Mouse (Mus musculus) liver, embryonic 13.5 days (tissue): ENCODE data around the gene Mttp. TPM values are rescaled to one million over a fixed set of nuclear protein-coding genes. Genes with fewer than 3 reads are reported as not detected.

ENCODE experiments used
- ATAC-seq: fragments of 200-750 bp; cut with Nextera tagmentation; 2 replicates; pipeline ENCODE4 v1.8.0; 2017; ENCODE audit warnings: low read depth, mild to moderate bottlenecking, moderate number of reproducible peaks, moderate library complexity
- DNase-seq: peaks from one replicate; pipeline ENCODE4 v3.0.0; 2022
- H3K27ac ChIP-seq: fragments of 300-500 bp; sonication (generic); 2 replicates; pipeline ENCODE4 v1.5.1; 2015; ENCODE audit warnings: moderate library complexity, mild to moderate bottlenecking, inconsistent platforms
- H3K27me3 ChIP-seq: fragments of 300-500 bp; sonication (generic); 2 replicates; pipeline ENCODE4 v1.6.1; 2015; ENCODE audit warnings: mild to moderate bottlenecking, inconsistent platforms
- H3K36me3 ChIP-seq: fragments of 300-500 bp; sonication (generic); 2 replicates; pipeline ENCODE4 v1.6.1; 2015; ENCODE audit warnings: mild to moderate bottlenecking, inconsistent platforms
- H3K4me1 ChIP-seq: fragments of 300-500 bp; sonication (generic); replicated peaks from 2 replicates; pipeline ENCODE4 v1.6.1; 2015; ENCODE audit warnings: inconsistent platforms
- H3K4me2 ChIP-seq: fragments of 300-500 bp; sonication (generic); 2 replicates; pipeline ENCODE4 v1.6.1; 2015; ENCODE audit warnings: inconsistent platforms, mild to moderate bottlenecking, moderate library complexity
- H3K4me3 ChIP-seq: fragments of 300-500 bp; sonication (generic); replicated peaks from 2 replicates; pipeline ENCODE4 v1.5.1; 2015; ENCODE audit warnings: mild to moderate bottlenecking, inconsistent platforms
- H3K9ac ChIP-seq: fragments of 300-500 bp; sonication (generic); 2 replicates; pipeline ENCODE4 v1.6.1; 2015; ENCODE audit warnings: mild to moderate bottlenecking, inconsistent platforms
- H3K9me3 ChIP-seq: fragments of 300-500 bp; sonication (generic); replicated peaks from 2 replicates; pipeline ENCODE4 v1.6.1; 2016; ENCODE audit warnings: inconsistent platforms
- WGBS: fragments of 180-500 bp; shearing (Covaris S2); methylation state at CpG from one replicate; pipeline ENCODE4 v1.1.7; 2015; ENCODE audit not compliant: insufficient replicate concordance; 5-methylcytosine and 5-hydroxymethylcytosine counted together
- polyA plus RNA-seq: library from polyadenylated mRNA; unstranded; fragments of >200 nt; fragmentation: Nextera tagmentation; extraction: Ambion mirVana; gene quantifications from 2 replicates; pipeline ENCODE4 v1.2.1, GENCODE M21; 2015

Gene Mttp
- polyA plus RNA-seq, 1 experiment from 2014 or later: 27.4 TPM

DNA sequence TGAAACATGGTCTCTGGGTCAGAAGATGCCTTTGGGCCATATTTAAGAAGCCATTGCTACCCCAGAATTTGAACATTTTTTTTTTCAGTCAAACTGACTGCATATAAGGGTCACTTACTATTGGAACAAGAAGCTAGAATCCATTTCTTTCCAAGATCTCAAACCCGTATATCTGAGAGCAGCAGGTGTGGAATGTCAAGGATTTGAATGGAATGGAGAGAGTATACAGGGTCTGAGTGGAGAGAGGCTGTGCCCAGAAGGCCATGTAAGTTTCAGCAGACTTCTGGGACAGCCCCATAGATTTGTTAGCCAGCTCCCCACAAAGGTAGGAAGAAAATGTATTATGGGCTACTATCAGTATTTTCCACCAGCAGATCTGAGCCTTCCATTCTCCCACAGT is 66.1 kb downstream of the Mttp start:
- Histone ChIP-seq H3K27me3 (no peaks in the 10 kb centered on the region), H3K4me1 (no peaks in the 10 kb centered on the region), H3K9ac (no peak overlapping the region), H3K4me2 (no peak overlapping the region), H3K36me3 (no peaks in the 10 kb centered on the region), H3K27ac (no peak overlapping the region), H3K4me3 (no peak overlapping the region), H3K9me3 (no peaks in the 10 kb centered on the region)
- ATAC-seq (no peak), DNase-seq (no peak)
- WGBS: 60% methylated on average over 1 of the region's 1 CpGs

DNA sequence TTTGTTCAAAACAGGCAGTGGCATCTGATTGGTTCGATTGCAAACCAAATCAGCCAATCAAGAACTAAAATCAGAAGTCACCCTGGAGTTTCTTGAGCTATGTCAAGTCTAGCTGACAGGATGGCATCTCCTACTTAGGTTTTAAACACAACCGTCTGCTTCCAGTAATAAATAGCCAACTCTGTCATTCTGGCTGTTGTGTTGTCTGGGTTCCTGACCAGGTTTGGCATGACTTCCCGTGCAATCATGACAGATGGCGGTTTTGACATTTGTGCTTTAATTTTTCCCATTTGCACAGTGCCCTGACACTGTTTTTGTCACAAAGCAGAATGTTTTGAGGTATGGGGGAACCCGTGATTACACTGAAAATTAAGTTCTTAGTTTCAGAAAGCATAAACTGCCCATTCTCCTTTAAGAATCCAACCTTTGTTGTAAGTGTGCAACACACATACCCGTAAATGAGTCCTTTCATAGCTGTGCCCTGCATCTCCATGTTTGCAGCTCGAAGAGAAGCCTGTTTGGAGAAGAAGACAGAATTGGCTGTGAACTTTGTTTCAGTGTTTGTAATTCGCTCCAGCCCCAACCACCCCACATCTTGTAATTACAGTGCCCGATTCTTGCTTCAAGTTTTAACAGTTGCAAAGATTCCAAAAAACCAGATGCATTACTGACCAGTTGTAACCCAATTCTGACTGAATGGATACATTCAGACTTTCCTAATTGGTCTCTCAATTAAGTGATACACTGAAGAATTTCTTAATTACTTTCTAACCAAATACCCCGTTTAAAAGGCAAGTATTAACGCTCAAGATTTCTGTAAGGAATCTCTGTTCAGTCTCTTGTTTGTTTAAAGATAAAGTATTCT is 67.1 kb downstream of the Mttp start:
- ATAC-seq (no peak), DNase-seq (no peak)
- no peaks in the 10 kb centered on the region for H3K4me1 ChIP-seq
- H3K27me3 ChIP-seq: no peaks in the 10 kb centered on the region
- H3K36me3 ChIP-seq: no peaks in the 10 kb centered on the region
- H3K9me3 ChIP-seq: no peaks in the 10 kb centered on the region
- H3K4me2 ChIP-seq: no peak overlapping the region
- WGBS: 58% methylated on average over 11 of the region's 11 CpGs
- no peak overlapping the region for H3K27ac ChIP-seq
- no peak overlapping the region for H3K9ac ChIP-seq
- H3K4me3 ChIP-seq: no peak overlapping the region

DNA sequence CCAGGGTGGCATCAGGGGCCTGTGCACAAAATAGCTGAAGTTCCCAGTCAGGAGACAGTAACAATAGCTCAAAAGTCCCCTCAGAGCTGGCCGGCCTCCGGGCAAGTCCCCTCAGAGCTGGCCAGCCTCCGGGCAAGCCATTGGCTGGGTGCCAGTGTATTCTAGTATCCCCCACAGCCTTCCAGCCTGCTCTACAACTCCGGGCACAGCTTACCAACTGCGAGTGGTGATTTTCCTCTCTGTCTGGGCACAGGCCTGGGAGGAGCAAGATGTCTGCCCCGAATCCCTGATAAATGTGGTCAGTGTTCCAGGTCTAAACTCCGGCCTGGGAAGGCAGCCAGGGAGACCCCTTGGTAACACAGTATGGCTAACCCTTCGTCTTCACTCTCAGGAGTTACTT is 69.6 kb downstream of the Mttp start:
- no peak overlapping the region for H3K27ac ChIP-seq
- WGBS: 65% methylated on average over 8 of the region's 8 CpGs

DNA sequence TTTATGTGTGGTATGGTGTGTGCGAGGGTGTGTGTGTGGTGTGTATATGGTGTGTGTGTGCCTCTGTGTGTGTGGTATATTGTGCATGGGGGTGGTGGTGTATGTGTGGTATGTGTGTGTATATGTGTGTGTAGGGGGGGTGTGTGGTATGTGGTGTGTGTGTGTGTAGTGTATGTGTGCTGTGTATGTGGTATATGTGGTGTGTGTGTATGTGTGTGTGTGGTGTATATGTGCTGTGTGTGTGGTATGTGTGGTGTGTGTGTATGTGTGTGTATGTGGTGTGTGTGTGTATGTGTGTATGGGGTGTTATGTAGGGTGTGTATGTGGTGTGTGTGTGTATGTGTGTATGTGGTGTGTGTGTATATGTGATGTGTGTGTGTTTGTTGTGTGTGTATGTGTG is 70.6 kb downstream of the Mttp start:
- Histone ChIP-seq H3K4me1 (no peaks in the 10 kb centered on the region), H3K9ac (no peak overlapping the region), H3K36me3 (no peaks in the 10 kb centered on the region), H3K9me3 (no peaks in the 10 kb centered on the region), H3K4me2 (no peak overlapping the region), H3K27ac (no peak overlapping the region), H3K4me3 (no peak overlapping the region), H3K27me3 (no peaks in the 10 kb centered on the region)
- WGBS: 74% methylated on average over 1 of the region's 1 CpGs
- DNase-seq (no peak), ATAC-seq (no peak)

More for the DNA sequence above, 69.6 kb downstream of the Mttp start:
- H3K9me3 ChIP-seq: no peaks in the 10 kb centered on the region
- H3K9ac ChIP-seq: no peak overlapping the region
- H3K27me3 ChIP-seq: no peaks in the 10 kb centered on the region
- no peak for ATAC-seq
- H3K4me2 ChIP-seq: no peak overlapping the region
- H3K4me1 ChIP-seq: no peaks in the 10 kb centered on the region
- H3K4me3 ChIP-seq: no peak overlapping the region
- DNase-seq: no peak
- no peaks in the 10 kb centered on the region for H3K36me3 ChIP-seq

DNA sequence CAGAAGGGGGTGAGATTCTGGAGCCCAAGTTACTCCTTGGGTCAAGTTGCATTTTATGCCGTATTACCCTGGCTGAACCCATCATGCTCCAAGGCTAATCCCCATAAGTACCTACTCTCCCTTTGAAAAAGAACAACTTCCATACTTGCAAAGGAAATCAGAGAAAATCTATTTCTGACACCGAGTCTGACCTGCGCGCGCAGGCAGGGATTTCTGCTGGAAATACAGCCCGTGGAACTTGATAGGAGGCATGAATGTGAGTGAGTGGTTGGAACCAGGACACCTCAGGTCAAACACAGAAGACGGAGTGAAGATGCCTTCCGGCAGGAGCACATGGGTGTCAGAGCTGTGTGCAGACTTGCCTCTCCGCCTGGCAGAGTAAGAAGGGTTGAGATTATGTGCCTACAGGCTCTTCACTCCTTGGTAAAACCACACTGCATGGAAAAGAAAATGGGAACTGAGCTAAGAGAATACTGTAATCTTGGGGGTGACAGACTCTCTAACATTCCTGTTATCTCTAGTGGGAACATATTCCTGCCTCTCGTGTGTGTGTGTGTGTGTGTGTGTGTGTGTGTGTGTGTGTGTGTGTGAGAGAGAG is 73.2 kb downstream of the Mttp start:
- Histone ChIP-seq H3K27ac (no peak overlapping the region), H3K4me1 (no peaks in the 10 kb centered on the region)
- 72% methylated on average over 10 of the region's 10 CpGs for WGBS

GRCm38 (mm10) chr3:138071004-138071403 is 73.8 kb downstream of the Mttp start:
- no peaks in the 10 kb centered on the region for H3K4me1 ChIP-seq
- H3K27me3 ChIP-seq: no peaks in the 10 kb centered on the region
- DNase-seq: no peak

More for the DNA sequence above, 73.2 kb downstream of the Mttp start:
- DNase-seq: no peak
- Histone ChIP-seq H3K36me3 (no peaks in the 10 kb centered on the region), H3K27me3 (no peaks in the 10 kb centered on the region), H3K4me2 (no peak overlapping the region), H3K9me3 (no peaks in the 10 kb centered on the region), H3K9ac (no peak overlapping the region), H3K4me3 (no peak overlapping the region)
- no peak for ATAC-seq

GRCm38 (mm10) chr3:138069756-138070511 is 74.8 kb downstream of the Mttp start:
- WGBS: 64% methylated on average over 18 of the region's 18 CpGs
- H3K4me2 ChIP-seq: no peak overlapping the region
- ATAC-seq: no peak
- no peaks in the 10 kb centered on the region for H3K36me3 ChIP-seq
- no peak for DNase-seq
- H3K4me1 ChIP-seq: no peaks in the 10 kb centered on the region
- H3K9me3 ChIP-seq: no peaks in the 10 kb centered on the region
- H3K27me3 ChIP-seq: no peaks in the 10 kb centered on the region
- no peak overlapping the region for H3K9ac ChIP-seq
- no peak overlapping the region for H3K4me3 ChIP-seq
- H3K27ac ChIP-seq: no peak overlapping the region

More at GRCm38 (mm10) chr3:138071004-138071403, 73.8 kb downstream of the Mttp start:
- H3K9ac ChIP-seq: no peak overlapping the region
- H3K4me2 ChIP-seq: no peak overlapping the region
- no peaks in the 10 kb centered on the region for H3K36me3 ChIP-seq
- no peak overlapping the region for H3K4me3 ChIP-seq
- 19% methylated on average over 1 of the region's 1 CpGs for WGBS
- no peaks in the 10 kb centered on the region for H3K9me3 ChIP-seq
- no peak for ATAC-seq
- H3K27ac ChIP-seq: no peak overlapping the region

DNA sequence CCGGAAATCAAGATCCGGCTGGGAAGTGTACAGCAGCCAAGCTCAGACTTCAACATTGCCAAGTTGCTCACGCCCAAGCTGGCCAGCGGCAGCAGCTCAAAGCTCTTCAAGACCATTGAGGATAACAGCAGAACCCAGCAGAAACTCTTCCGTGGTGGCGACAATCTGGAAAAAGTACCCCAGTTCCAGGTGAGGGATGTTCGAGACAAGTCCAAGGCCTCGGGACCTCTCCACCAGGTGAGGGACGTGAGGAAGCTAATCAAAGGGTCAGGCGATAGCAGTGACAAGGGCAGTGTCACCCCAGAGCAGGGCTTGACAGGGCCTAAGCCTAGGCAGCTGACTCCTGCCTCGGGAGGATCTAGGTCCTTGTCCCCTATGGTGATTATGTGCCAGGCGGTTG is 76.7 kb downstream of the Mttp start:
- Histone ChIP-seq H3K9me3 (no peaks in the 10 kb centered on the region), H3K27ac (no peak overlapping the region), H3K27me3 (no peaks in the 10 kb centered on the region), H3K4me2 (no peak overlapping the region), H3K36me3 (no peaks in the 10 kb centered on the region), H3K4me1 (no peaks in the 10 kb centered on the region), H3K4me3 (no peak overlapping the region), H3K9ac (no peak overlapping the region)
- DNase-seq (no peak), ATAC-seq (no peak)
- WGBS: 78% methylated on average over 12 of the region's 12 CpGs

DNA sequence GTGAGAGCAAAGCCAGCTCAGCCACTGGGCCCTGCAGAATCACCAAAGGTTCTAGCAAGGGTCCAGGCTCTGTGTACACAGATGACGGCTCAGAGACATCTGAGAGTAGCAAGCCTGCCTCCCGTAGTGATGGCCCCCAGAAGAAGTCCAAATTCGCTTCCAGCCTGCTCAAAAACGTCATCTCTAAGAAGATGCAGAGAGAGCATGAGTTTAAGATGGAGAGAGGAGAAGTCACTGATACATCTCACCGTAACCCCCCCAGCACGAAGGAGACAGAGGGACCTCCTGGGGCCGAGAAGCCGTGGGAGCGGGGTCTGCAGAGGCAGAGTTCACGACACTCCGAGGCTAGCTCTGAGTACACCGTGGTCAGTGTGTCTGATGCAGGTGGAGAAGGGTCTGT is 77.5 kb downstream of the Mttp start, which contains the start of gene Gm5105:
Gene Gm5105, minus strand, starts transcription at position 101 of the 400 bp plus-strand sequence.
- H3K4me2 ChIP-seq: no peak within 1 kb of the TSS
- H3K27me3 ChIP-seq: no peaks in the 10 kb centered on the region
- no peaks in the 10 kb centered on the region for H3K4me1 ChIP-seq
- DNase-seq (no peak), ATAC-seq (no peak)
- no peaks in the 10 kb centered on the region for H3K9me3 ChIP-seq
- no peaks in the 10 kb centered on the region for H3K36me3 ChIP-seq
- 78% methylated on average over 12 of the region's 12 CpGs for whole genome bisulfite sequencing
- no peak within 1 kb of the TSS for H3K9ac ChIP-seq
- H3K4me3 ChIP-seq: no peak within 1 kb of the TSS
- no peak within 1 kb of the TSS for H3K27ac ChIP-seq

DNA sequence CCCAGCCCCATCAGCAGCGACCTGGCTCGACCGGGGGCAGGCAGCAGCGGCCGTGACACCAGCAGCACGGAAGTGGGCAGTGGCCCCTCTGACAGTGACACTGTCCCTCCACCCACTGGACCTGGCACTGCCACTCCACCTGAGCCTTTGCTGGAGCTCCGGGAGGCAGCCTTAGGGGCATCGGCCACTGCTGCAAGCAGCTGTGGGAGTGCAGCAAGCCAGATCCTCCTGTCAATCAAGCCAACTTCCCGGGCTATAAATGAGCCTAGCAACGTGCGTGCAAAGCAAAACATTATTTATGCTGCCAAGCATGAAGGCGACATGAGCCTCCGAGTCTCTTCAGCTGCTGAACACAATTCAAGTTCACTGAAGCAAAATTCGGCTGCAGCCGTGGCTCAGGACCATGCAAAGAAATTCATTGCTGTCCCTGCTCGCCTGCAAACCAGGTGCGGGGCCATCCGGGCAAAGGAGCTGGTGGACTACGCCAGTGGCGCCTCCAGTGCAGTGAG is 78.4 kb downstream of the Mttp start:
- Histone ChIP-seq H3K27me3 (no peaks in the 10 kb centered on the region), H3K9ac (no peak overlapping the region), H3K27ac (no peak overlapping the region), H3K4me2 (no peak overlapping the region), H3K4me1 (no peaks in the 10 kb centered on the region), H3K9me3 (no peaks in the 10 kb centered on the region), H3K4me3 (no peak overlapping the region), H3K36me3 (no peaks in the 10 kb centered on the region)
- no peak for DNase-seq
- no peak for ATAC-seq
- 78% methylated on average over 20 of the region's 20 CpGs for WGBS

GRCm38 (mm10) chr3:138065930-138066329 is 78.8 kb downstream of the Mttp start:
- no peak for DNase-seq
- no peaks in the 10 kb centered on the region for H3K36me3 ChIP-seq
- no peak for ATAC-seq
- H3K4me1 ChIP-seq: no peaks in the 10 kb centered on the region
- 81% methylated on average over 16 of the region's 16 CpGs for WGBS
- H3K9me3 ChIP-seq: no peaks in the 10 kb centered on the region
- H3K4me2 ChIP-seq: no peak overlapping the region
- no peak overlapping the region for H3K9ac ChIP-seq
- no peaks in the 10 kb centered on the region for H3K27me3 ChIP-seq
- no peak overlapping the region for H3K4me3 ChIP-seq
- H3K27ac ChIP-seq: no peak overlapping the region
